Mouse (Mus musculus) heart, embryonic 14.5 days (tissue): ENCODE results near the gene Mettl27. TPM values are rescaled to one million over a fixed set of nuclear protein-coding genes. Genes with fewer than 3 reads are reported as not detected.
"Not testable (repeated sequence)": the region's sequence is repeated elsewhere in the genome, so short reads cannot be mapped to it uniquely, and the experiment has no call there.

Source experiments
- ATAC-seq: fragments of 200-750 bp; cut with Nextera tagmentation; 2 replicates; pipeline ENCODE4 v1.8.0; 2017; ENCODE audit warnings: low read depth, moderate TSS enrichment; ENCODE audit not compliant: insufficient number of reproducible peaks, insufficient read depth, low FRiP score
- H3K27ac ChIP-seq, 2 experiments: fragments of 200-500 bp in 1 of 2; fragments of 300-500 bp in 1 of 2; sonication (generic) in 1 of 2; replicated peaks in 1 of 2; 2 replicates each; pipeline ENCODE4 v1.5.1; 2012 to 2014; ENCODE audit warnings: low read depth in 2 of 2, low read length in 2 of 2, control low read depth in 1 of 2, mild to moderate bottlenecking in 1 of 2, mixed read lengths in 1 of 2; ENCODE audit not compliant: control insufficient read depth in 1 of 2, insufficient read depth in 1 of 2
- H3K27me3 ChIP-seq: fragments of 300-500 bp; sonication (generic); 2 replicates; pipeline ENCODE4 v1.6.1; 2014; ENCODE audit warnings: mild to moderate bottlenecking, low read length, control low read depth; ENCODE audit not compliant: control insufficient read depth, insufficient read depth
- H3K36me3 ChIP-seq: fragments of 300-500 bp; sonication (generic); 2 replicates; pipeline ENCODE4 v1.6.1; 2014; ENCODE audit warnings: mild to moderate bottlenecking, control low read depth, low read length, mixed read lengths; ENCODE audit not compliant: control insufficient read depth, insufficient read depth
- H3K4me1 ChIP-seq, 2 experiments: fragments of 200-500 bp in 1 of 2; fragments of 300-500 bp in 1 of 2; sonication (generic) in 1 of 2; 2 replicates each; pipeline ENCODE4 v1.6.1; 2012 to 2014; ENCODE audit warnings: low read length in 2 of 2, control low read depth in 1 of 2, mixed read lengths in 1 of 2; ENCODE audit not compliant: control insufficient read depth in 2 of 2, insufficient read depth in 2 of 2
- H3K4me2 ChIP-seq: fragments of 300-500 bp; sonication (generic); 2 replicates; pipeline ENCODE4 v1.6.1; 2014; ENCODE audit warnings: mild to moderate bottlenecking, low read length
- H3K4me3 ChIP-seq, 2 experiments: fragments of 200-500 bp in 1 of 2; fragments of 300-500 bp in 1 of 2; sonication (generic) in 1 of 2; 2 replicates each; pipeline ENCODE4 v1.5.1; 2012 to 2014; ENCODE audit warnings: low read length in 2 of 2, mild to moderate bottlenecking in 2 of 2, control low read depth in 1 of 2, low read depth in 1 of 2, moderate library complexity in 1 of 2; ENCODE audit not compliant: control insufficient read depth in 1 of 2, insufficient read depth in 1 of 2
- H3K9ac ChIP-seq: fragments of 300-500 bp; sonication (generic); 2 replicates; pipeline ENCODE4 v1.6.1; 2014; ENCODE audit warnings: mild to moderate bottlenecking, low read length
- H3K9me3 ChIP-seq: fragments of 300-500 bp; sonication (generic); 2 replicates; pipeline ENCODE4 v1.6.1; 2016; ENCODE audit warnings: low read length, control low read depth; ENCODE audit not compliant: control insufficient read depth
- WGBS: fragments of 180-500 bp; shearing (Covaris S2); extraction: QIAGEN DNeasy Blood & Tissue Kit; methylation state at CpG from one replicate; pipeline ENCODE4 v1.1.7; 2014; 5-methylcytosine and 5-hydroxymethylcytosine counted together
- polyA plus RNA-seq: library from polyadenylated mRNA; unstranded; fragments of >200 nt; fragmentation: Nextera tagmentation; extraction: Ambion mirVana; gene quantifications from 2 replicates; pipeline ENCODE4 v1.2.1, GENCODE M21; 2014

Gene Mettl27
- polyA plus RNA-seq, 1 experiment from 2014 or later = 11.1 TPM

DNA sequence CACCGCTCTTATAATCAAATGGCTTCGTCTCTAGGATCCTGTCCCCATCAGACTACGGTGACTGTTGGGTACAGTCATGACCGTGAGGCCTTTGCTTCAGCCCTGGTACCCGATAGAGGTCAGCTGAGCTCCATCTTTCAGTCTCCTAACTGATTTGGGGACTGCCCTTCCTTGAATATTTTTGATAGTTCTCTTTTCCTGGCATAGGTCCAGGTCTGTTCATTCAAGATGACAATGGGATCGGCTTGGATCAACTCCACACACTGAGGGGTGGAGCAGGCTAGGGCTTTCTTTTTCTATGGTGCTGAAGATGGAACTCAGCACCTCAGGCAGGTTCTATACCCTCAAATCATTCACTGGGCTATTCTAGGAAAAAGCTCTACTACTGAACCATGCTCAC lies 3.9 kb downstream of the Mettl27 start:
- H3K27ac ChIP-seq = no peak overlapping the region
- H3K4me3 ChIP-seq = no peak overlapping the region
- H3K9me3 ChIP-seq = no peaks in the 10 kb centered on the region
- no peak overlapping the region for H3K9ac ChIP-seq
- no peak for ATAC-seq
- WGBS = 85% methylated on average over 6 of the region's 6 CpGs
- H3K4me1 ChIP-seq = peaks cover 2 to 3% of the 10 kb centered on the region in 2 experiments; a peak in 1 of 4 replicates
- H3K36me3 ChIP-seq = 0 out of 2 replicates have a peak, but pooled peaks cover 3% of the 10 kb centered on the region
- no peak overlapping the region for H3K4me2 ChIP-seq
- no peaks in the 10 kb centered on the region for H3K27me3 ChIP-seq

- Histone ChIP-seq H3K4me1 (peaks cover 2 to 3% of the 10 kb centered on the region in 2 experiments; a peak in 1 of 4 replicates), H3K9me3 (no peaks in the 10 kb centered on the region), H3K9ac (no peak overlapping the region), H3K4me3 (no peak overlapping the region), H3K27me3 (no peaks in the 10 kb centered on the region), H3K27ac (no peak overlapping the region), H3K4me2 (no peak overlapping the region), H3K36me3 (0 out of 2 replicates have a peak, but pooled peaks cover 3% of the 10 kb centered on the region)
- WGBS = 82% methylated on average over 6 of the region's 6 CpGs
- ATAC-seq = no peak
These were observed 4.5 kb downstream of the Mettl27 start for GRCm38 (mm10) chr5:134936626-134937185.

GRCm38 (mm10) chr5:134939069-134939468 lies 6.9 kb downstream of the Mettl27 start:
- Histone ChIP-seq H3K9ac (no peak overlapping the region), H3K27ac (no peak overlapping the region), H3K9me3 (no peaks in the 10 kb centered on the region), H3K4me3 (no peak overlapping the region), H3K27me3 (no peaks in the 10 kb centered on the region), H3K4me2 (no peak overlapping the region), H3K36me3 (0 out of 2 replicates have a peak, but pooled peaks cover 3% of the 10 kb centered on the region), H3K4me1 (no peaks in the 10 kb centered on the region)
- WGBS = 67% methylated on average over 3 of the region's 3 CpGs
- ATAC-seq = no peak

DNA sequence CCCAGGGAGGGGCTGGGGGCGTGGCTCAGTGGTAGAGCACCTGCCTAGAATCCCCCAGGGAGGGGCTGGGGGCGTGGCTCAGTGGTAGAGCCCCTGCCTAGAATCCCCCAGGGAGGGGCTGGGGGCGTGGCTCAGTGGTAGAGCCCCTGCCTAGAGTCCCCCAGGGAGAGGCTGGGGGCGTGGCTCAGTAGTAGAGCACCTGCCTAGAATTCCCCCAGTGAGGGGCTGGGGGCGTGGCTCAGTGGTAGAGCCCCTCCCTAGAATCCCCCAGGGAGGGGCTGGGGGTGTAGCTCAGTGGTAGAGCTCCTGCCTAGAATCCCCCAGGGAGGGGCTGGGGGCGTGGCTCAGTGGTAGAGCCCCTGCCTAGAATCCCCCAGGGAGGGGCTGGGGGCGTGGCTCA lies 7.4 kb downstream of the Mettl27 start:
- not testable (repeated sequence) for H3K36me3 ChIP-seq, H3K9ac ChIP-seq, H3K4me2 ChIP-seq, H3K27ac ChIP-seq, H3K4me3 ChIP-seq, H3K9me3 ChIP-seq, H3K4me1 ChIP-seq, ATAC-seq, H3K27me3 ChIP-seq
- WGBS = 83% methylated on average over 3 of the region's 7 CpGs

- H3K4me1 ChIP-seq = peaks cover 3 to 4% of the 10 kb centered on the region in 2 experiments; a peak in 3 of 4 replicates
- H3K4me2 ChIP-seq = no peak overlapping the region
- no peak overlapping the region for H3K9ac ChIP-seq
- H3K9me3 ChIP-seq = no peaks in the 10 kb centered on the region
- ATAC-seq = no peak
- no peak overlapping the region for H3K4me3 ChIP-seq
- no peak overlapping the region for H3K27ac ChIP-seq
- 78% methylated on average over 14 of the region's 14 CpGs for WGBS
- no peaks in the 10 kb centered on the region for H3K36me3 ChIP-seq
- peaks cover 16% of the 10 kb centered on the region for H3K27me3 ChIP-seq
These were observed 9.5 kb downstream of the Mettl27 start for GRCm38 (mm10) chr5:134941472-134942209.

- Histone ChIP-seq H3K4me2 (no peak overlapping the region), H3K36me3 (no peaks in the 10 kb centered on the region), H3K9me3 (no peaks in the 10 kb centered on the region), H3K27me3 (peaks cover 24% of the 10 kb centered on the region), H3K27ac (no peak overlapping the region), H3K9ac (no peak overlapping the region), H3K4me1 (peaks cover 11% of the 10 kb centered on the region in 2 experiments), H3K4me3 (no peak overlapping the region)
- ATAC-seq = no peak
- WGBS = 61% methylated on average over 2 of the region's 2 CpGs
These were observed 10.6 kb downstream of the Mettl27 start for GRCm38 (mm10) chr5:134942740-134943139.

DNA sequence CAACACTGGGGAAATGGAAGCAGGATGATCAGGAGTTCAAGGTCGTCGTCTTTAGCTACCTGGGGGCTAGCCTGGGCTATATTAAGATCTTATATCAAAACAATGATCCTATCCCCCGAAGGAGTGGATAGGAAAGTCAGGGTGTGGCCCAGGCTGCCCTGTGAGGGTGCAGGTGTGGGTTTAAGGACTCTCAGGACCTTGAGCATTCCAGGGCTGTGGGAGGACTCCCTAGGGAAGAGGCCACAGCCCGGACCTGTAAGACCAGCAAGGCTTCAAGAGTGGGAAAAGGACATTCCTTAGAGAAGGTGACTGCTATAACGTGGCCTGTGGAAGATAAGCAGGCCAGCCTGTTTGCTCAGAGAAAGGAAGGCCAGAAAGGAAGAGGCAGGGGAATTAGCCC lies 12.0 kb downstream of the Mettl27 start:
- no peaks in the 10 kb centered on the region for H3K9me3 ChIP-seq
- H3K4me2 ChIP-seq = no peak overlapping the region
- no peaks in the 10 kb centered on the region for H3K36me3 ChIP-seq
- WGBS = 49% methylated on average over 5 of the region's 5 CpGs
- peaks cover 11 to 14% of the 10 kb centered on the region in 2 experiments for H3K4me1 ChIP-seq
- H3K27me3 ChIP-seq = peaks cover 24% of the 10 kb centered on the region
- no peak overlapping the region for H3K4me3 ChIP-seq
- H3K9ac ChIP-seq = no peak overlapping the region
- no peak overlapping the region for H3K27ac ChIP-seq
- no peak for ATAC-seq
